Mouse (Mus musculus): ENCODE measurements around the gene Gm29427. TPM values are rescaled to one million over a fixed set of nuclear protein-coding genes. Genes with fewer than 3 reads are reported as not detected.

Gm29427 gene
- total RNA-seq, 2 experiments from 2014 or later, result not detected

DNA sequence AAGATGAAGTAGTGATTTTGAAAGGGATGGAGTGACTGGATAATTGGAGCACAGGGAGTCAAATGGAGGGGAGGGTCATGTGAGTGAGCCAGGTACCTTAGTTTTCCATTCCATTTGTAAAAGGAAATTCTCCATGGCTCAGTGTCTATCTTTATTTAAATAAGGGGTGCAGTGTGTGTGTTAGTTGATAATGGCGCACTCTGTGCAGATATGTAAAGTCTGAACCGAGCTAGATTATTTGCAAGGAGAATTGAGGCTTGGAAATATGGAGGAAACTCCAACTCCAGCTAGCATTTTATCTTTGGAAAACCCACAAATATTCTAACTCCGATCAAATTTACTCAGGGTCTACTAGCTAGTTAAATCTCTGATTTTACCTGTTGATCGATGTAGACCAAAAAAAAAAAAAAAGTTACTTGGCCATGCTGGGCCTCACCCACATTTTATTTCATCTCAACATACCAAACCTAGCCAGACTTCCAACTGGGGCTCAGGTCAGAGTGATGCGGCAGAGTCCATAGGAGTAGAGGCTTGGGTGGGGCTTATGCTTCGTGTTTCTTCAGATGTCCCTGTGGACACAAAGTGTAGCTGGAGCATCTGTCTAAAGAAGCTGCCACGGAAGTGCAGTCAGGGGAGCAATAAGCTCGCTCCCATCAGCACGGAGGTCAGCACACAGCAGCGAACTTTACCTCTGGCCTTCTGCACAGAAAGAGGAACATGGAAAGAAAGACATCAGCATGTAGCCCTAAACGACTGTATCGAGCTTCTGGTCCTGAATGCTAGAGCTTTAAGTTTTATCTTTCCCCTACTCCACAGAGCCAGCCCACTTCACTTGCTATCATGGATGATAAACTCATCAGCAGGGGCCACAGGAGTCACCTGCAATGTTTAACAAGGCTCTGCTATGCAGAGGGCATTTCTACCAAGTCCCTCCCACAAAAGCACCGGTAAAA lies 17.4 kb upstream of the Gm29427 start:
- no peak for DNase-seq (ENCODE audit: low spot score in 2 of 2)

DNA sequence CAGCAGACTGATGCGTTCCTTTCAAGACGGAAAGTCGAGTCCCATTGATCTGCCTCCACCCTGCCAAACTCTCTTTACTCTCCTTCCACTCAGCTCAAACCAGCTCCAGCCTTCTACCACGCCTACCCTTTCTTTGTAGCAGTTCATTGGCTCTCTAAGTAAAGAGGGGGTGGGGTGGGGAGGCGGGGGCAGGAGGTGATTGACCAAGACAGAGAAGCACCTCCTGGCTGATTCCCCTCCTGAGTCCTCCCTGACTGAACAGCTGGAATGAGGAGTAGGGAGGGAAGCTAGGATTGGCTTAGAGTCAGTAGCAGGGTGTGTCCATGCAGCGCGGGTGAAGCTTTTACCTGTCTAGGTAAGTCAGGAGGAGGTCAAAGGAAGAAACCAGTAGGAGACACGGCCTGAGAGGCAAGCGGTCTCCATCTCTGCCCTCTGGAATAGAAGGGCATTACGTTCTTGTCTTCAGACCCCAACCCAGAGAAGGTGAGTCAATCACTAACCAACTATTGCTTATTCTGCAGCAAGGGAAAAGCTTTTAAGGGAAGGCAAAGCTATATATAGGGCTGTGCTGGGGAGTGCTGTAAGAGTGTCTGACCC lies 16.2 kb upstream of the Gm29427 start, which contains the start of gene AA986860:
AA986860 (plus strand) TSS at position 236 of the 597 bp plus-strand sequence.
- no peak for DNase-seq (ENCODE audit: low spot score in 2 of 2)

DNA sequence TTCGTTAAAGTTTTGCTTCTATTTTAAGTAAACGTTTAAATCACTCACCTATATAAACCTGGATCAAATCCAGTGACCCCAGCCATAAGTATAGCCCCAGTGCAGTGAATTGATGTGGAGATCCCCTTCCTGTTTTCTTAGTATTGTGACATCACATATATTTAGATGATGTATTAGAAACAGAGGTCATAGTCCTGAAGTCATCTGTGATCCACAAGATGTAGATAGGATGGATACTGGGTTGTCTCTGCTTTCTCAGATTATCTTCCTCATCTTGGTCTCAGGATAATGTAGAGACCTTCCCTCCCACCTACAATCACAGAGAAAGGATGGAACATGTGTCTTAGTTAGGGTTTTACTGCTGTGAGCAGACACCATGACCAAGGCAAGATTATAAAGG lies 13.6 kb upstream of the Gm29427 start, which contains the start of gene Pfkfb2:
Pfkfb2 (minus strand) TSS at position 101 of the 400 bp plus-strand sequence.
- no peak for DNase-seq (ENCODE audit: low spot score in 2 of 2)

DNA sequence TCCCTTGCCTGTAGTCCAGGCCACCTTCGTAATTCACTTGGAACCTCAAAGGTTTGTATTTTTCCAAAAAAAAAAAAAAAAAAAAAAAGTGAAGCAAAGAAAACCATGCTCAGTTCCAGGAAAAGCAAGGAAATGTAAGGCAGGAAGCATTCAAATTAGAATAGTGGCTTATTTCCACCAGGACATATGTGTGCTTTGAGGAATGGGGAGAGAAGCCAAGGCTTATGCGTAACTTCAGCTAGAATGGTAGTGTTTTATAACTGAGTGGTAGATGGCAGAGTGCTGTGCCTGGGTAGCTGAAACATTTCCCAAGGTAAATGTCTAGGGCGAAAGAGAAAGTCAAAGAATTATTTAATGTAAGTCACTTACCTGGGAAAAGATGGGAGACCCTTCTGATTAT lies 13.1 kb upstream of the Gm29427 start:
- no peak for DNase-seq (ENCODE audit: low spot score in 2 of 2)

DNA sequence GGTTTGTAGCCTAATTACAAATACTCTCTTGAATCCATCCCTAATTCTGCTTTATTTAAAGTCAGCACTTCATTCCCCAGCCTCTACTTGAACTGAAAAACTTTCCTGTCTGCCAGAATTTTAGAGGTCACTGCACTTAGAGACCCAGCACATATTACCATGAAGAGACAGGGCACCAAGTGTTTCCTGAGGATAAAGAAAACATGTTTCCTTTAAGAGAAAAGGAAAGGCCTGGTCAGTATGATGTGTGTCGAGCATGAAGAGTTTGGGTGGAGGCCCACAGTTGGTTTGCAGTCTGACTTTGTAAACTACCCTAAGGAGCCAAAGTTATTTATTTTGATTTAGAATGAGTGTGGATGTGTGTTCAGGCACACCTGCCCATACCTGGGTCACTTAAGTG lies 12.5 kb upstream of the Gm29427 start:
- no peak for DNase-seq (ENCODE audit: low spot score in 2 of 2)

DNA sequence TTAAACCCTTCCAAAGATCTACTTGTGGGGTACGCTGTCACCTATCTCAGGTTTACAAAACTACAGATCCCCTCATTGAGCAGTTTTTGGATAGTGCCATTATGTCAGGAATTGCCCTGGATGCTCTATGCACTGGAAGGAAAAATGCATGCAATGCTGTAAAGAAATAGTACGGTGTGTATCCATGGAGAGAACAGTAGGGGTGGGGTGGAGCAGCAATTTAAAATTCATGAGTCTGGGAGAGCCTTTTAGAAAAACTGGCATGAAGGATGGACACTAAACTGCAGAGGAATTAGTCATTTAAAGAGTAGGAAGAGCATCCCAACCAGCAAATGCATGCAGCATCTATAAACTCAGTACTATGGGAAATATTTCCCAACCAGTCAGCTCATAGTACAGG lies 10.8 kb upstream of the Gm29427 start:
- DNase-seq (ENCODE audit: low spot score in 2 of 2), result no peak

DNA sequence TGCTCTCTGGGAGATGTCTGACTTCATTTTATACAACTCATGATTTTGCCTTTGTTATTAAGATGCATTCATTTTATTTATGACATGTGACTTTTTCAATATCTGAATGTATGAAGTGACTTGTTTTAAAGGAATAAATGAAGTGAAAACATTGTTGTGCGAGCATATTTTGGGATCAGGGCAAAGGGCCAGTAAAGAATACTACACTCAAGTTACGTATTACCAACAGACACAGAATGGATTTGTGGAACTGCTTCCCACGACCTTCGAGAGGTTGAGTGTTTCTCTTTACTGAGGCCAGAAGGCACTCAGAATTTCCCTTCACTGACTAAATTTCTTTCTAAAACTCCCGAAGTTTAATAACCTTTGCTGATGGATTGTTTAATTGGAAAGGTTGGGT lies 8.6 kb upstream of the Gm29427 start:
- DNase-seq (ENCODE audit: low spot score in 2 of 2), result no peak

DNA sequence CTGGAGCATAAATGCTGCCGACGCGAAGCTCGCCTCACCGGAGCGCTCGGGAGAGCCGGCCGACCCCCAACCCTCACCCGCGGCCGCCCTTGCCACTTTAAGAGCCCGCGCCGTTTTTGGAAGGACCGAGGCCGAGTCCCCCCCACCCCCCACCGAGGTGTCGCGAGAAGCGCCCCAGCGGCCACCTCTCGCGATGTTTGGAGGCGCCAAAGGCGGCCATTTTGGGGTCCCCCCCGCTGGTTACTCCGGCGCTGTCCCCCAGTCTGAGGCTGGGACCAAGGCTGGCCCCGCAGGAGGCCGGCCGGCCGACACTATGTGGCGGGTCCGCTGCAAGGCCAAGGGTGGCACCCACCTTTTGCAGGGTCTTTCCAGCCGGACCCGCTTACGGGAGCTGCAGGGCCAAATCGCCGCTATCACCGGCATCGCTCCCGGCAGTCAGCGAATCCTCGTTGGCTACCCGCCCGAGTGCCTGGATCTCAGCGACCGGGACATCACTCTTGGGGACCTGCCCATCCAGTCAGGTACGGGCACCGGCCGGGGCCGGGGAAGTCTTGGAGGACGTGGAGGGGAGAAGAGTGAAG lies 1.8 kb upstream of the Gm29427 start, which contains the start of gene Yod1:
Yod1 (plus strand) TSS at position 37 of the 581 bp plus-strand sequence.
- peak; percentile 91 to 94 for DNase-seq (ENCODE audit: low spot score in 2 of 2)

DNA sequence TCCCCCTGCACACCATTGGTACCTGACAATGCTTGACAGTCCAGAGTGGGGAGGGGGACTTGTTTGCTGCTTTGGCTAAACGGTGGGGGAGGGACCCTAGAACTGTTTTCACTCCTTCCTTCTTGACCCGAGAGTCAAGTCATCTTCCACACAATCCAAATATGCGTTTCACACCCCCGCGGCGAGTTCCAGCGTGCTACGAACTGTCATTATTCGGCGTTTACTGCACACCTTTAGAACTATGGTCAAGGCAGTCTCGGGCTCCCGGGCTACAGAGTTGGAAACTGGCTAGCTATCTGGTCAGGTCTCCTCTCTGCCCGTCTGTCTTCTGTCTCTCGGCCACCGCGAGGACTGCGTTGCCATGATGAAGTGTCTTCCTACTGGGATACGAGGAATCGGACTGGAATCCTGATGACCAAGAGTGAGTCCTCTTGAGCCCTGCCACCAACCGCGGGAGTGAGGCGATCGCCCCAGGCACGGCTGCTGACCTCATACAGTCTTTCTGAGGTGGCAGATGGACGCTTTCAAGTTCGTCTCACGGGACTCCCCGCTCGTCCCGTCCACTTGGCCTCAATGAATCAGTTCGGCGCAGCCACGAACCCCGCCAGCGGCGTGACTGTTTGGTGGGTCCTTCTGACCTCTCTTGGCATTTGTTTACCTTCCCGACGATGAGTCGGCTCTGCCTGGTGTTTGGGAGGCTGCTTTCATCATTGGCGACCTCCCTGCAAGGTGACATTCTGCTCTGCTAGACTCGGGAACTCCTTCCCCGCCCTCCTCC lies 1.1 kb upstream of the Gm29427 start:
- peak; percentile 37 to 53 for DNase-seq (ENCODE audit: low spot score in 2 of 2)

DNA sequence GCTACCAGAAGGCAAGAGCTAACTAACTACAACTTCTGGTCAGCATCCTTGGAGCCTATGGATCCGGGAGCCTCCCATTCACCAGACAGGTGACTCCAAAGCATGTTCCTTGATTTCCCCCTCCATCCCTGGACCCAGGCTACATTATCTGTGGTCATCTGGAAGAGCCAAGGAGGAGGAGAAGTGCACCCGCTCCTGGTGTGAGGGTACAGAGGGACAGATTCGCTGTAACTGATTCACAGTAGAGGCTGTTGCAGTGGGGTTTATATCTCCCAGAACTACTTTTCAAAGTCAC lies 566 bp upstream of the Gm29427 start:
- no peak for DNase-seq (ENCODE audit: low spot score in 2 of 2)

DNA sequence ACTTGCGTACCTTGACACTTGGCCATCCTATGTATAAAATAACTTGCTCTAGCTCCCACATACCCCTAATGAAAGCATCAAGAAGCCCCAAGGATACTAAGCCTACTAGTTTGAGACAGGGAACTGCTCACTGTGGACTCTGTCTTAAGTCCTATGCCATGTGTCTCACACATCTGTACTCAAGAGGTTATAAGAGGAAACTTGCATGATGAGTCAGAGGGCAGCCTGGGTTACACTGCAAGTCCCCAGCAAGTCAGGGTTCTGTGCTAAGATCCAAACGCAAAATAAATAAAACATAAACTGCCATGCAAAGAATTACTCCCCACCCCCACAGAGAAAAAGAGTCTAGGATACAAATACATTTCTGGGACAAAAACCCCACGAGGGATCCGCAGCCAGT lies 1.6 kb downstream of the Gm29427 start:
- DNase-seq (ENCODE audit: low spot score in 2 of 2), result no peak

DNA sequence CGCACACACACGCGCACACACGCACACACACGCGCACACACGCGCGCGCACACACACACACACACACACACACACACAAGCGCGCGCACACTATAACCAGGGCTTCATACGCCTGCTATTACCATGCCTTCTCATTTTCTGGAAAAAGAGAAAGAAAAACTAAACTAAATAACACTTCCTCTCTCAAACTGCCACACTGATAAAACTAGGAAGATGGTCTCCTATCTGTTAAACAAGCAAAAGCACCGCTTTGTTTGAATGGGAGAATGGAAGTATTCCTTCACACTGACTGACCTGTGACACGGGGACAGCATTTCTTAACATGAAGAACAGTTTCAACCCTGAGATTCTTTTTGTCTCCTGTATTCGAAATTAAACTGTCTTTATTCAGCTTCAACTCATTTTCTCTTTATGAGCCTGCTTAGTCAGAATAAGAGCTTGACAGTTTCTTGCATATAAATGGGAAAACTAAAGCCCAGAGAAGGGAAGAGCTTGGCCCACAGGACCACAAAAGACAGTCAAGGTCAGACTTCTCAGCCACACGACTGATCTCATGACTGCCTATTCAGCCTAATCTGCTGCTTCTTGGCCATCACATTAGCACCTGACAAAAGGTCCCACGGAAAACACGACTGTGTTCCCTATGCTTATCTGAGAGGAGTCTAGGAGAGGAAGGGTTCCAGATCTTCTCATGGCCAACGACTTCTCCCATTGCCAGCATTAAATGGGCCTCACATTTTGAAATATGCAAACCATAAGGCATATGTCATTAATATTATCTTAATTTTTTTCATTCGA lies 5.1 kb downstream of the Gm29427 start:
- no peak for DNase-seq (ENCODE audit: low spot score in 2 of 2)

DNA sequence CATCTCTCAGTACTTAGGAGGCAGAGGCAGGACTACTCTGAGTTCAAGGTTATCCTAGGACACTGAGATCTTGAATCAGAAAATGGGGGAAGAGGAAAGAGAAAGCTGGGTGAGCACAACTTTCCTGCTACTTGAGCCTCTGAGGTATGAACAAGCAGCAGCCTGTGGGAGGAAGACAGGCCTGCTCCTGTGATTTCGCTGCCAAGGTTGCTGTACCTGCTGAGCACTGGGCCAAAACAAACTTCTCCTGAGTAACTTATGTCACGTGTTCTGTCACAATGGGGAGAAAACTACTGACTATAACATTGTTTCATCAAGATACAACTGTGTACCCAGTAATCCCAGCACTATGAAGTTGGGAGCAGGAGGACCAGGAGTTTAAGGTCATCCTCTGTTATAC lies 12.0 kb downstream of the Gm29427 start:
- DNase-seq (ENCODE audit: low spot score in 2 of 2), result no peak

DNA sequence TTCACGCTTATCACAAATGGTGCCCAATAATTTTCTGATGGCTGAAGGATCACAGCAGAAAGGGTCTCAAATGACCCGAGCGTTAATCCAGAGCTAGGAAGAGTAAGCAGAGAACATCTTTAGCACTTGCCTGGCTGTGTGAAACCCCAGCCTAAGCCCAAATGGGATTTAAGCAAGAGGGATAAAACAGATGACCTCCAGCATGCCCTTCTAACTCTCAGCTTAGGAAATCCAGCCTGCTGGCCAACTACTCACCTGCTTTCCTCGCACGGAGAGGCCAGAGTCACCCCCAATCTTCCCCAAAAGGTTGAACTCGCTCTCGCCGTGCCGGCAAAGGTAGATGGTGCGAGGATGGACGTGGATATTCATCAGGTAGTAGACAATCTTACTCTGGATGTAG lies 13.6 kb downstream of the Gm29427 start:
- DNase-seq (ENCODE audit: low spot score in 2 of 2), result no peak

DNA sequence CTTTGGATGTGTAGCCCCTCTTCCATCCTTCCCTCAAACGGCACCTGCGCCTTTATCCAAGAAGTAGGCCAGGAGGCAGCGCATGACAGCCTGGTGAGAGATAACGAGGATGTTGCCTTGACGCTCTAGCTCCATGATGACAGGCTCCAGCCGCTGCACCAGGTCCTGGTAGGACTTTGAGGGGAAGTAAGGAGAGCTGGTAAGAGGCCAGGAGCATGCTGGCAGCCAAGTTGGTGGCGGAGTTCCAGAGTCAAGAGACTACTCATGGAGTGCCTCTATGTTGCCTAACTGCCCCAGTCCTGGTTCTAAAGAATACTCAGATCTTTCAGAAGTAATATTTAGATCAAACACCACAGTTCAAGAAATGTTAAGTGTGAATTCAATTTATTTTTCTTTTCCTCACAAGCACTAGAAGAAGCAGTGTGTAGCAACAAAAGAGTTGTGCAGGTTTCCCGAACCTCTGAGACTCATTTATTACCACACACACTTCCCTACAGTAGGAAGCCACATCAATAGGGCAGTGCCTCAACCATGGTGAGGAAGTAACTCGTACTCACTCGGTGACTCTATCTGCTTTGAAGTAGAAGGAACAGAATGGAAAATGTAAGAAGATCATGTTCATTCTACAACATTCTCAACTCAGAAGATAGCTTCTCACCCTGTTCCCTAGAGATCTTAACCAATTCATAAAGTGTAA lies 15.5 kb downstream of the Gm29427 start:
- peak; percentile 58 to 65 for DNase-seq (ENCODE audit: low spot score in 2 of 2)

DNA sequence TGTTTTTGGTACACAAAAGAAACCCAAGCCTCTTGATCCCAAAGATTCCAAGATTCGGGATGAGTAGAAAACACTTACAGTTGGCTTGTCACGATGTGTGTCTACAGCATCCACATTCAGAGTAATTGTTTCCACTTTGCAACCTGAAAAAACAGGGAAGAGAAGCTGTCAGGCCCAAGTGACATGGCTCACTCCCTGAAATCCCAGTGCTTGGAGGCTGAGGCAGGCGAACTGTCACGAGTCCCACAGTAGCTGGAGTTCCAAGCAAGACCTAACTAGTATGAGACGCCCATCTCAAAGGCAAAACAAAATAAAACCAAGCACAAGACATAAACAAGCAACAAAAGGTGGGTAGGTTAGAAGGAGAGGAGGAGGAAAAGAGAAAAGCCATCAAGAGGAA lies 17.0 kb downstream of the Gm29427 start:
- no peak for DNase-seq (ENCODE audit: low spot score in 2 of 2)

DNA sequence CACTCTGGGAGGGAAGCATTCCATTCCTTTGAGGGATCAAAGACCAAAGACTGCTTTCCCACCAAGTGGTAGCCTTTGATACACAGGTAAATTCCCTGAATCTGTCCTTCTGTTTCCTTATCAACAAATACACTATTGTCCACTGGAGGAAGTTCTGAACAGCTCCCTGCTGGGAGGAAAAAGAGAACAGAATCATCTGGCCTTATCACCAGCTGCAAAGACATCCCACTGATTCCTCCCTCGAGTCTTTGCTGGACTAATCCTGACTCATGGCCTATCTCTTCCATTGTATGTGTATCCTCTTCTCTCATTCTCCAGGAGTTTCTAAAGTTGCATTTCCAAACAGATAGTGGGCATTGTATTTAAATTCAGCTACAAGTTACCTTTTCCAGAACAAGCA lies 31.7 kb downstream of the Gm29427 start:
- no peak for DNase-seq (ENCODE audit: low spot score in 2 of 2)

DNA sequence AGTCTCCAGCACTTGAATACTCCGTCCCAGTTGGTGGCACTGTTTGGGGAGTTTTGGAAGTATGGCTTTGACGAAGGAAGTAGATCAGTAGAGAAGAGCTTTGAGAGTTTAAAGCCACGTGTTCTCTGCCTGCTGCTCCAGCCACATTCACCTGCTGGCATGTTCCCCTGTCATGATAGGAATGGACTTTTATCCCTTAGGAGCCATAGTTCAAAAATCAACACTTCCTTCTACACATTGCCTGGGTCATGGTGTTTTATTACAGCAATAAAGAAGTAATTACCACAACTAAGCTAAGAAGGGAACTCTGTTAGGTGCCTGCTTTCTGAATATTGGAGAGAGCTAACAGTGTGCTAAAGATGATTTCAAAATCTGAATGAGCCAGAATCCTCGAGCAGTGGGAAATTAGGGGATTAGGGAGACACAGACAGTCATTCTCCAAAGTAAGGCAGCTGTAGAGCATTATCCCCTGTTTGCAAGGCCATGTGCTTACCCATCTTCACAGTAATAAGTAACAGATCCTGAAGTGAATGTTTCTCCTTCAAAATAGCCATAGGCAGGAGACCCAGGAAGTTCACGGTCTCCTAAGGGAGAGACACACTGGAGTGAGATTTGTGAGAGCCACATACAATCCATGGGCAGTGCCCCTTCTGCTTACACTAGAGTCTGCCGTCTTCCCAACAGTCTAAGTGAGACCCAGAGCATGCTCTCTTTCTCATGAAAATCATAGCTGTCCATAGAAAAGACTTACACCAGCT lies 33.8 kb downstream of the Gm29427 start:
- DNase-seq (ENCODE audit: low spot score in 2 of 2), result no peak

DNA sequence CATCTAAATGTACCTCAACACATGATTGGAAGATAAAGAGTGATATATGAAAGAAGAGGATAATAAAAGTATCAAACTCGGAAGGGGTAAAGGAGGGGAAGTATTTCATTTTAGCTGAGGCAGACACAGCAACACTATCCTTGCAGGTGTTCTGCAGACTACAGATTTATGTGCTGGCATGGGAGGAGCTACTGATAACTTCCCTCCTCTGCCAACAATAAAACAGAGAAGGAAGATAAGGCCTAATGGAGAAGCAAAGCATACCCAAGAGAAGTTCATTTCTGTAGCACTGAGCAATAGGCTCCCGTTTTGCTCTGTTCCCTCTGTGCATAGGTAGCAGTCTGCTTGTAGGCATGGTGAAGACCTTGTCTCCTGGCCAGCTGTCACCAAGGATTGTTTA lies 34.5 kb downstream of the Gm29427 start:
- no peak for DNase-seq (ENCODE audit: low spot score in 2 of 2)
